Mouse (Mus musculus): ENCODE results near the gene Gm8246.
"Not testable (repeated sequence)": the region's sequence is repeated elsewhere in the genome, so short reads cannot be mapped to it uniquely, and the experiment has no call there.

GRCm38 (mm10) chr14:5477730-5478129, at the start of gene Gm8246:
- not testable (repeated sequence) for TF ChIP-seq CTCF (IDR thresholded peaks at IDR 0.05; ENCODE audit: borderline replicate concordance, insufficient read depth, low read depth, low read length); POLR2A (IDR thresholded peaks at IDR 0.05; ENCODE audit: borderline replicate concordance, insufficient read depth, low read length)

Measured in cerebellum, adult 2 months (tissue).